Mouse (Mus musculus) left cerebral cortex, postnatal 4 days (tissue): ENCODE results near the gene Amer3. TPM values are rescaled to one million over a fixed set of nuclear protein-coding genes. Genes with fewer than 3 reads are reported as not detected.
"Not testable (repeated sequence)": the region's sequence is repeated elsewhere in the genome, so short reads cannot be mapped to it uniquely, and the experiment has no call there.

Experiments used
- DNase-seq: peaks from one replicate; pipeline ENCODE4 v3.0.0-alpha.2; 2022
- intact Hi-C: fragments of 180-260 bp; cut with DNase I; formaldehyde crosslinking; loops from one replicate; pipeline ENCODE4 v1.15.1; 2025
- total RNA-seq, 2 experiments: library from RNA; stranded (reverse); gene quantifications; 2 replicates each; pipeline ENCODE4 v1.2.3; 2021

Gene Amer3
- 10 to 100 TPM; 45.0 to 47.4 TPM for total RNA-seq

GRCm38 (mm10) chr1:34578851-34579781 lies at the start of gene Amer3:
Gene Amer3 (plus strand): TSS chr1:34579657.
- intact Hi-C loops, result no loop called here
- peak; percentile 75 for DNase-seq

GRCm38 (mm10) chr1:34534574-34534973 lies 44.9 kb upstream of the Amer3 start:
- intact Hi-C loops, DNase-seq: not testable (repeated sequence)

- DNase-seq, intact Hi-C loops: not testable (repeated sequence)
Measured at GRCm38 (mm10) chr1:34535043-34535698, 44.3 kb upstream of the Amer3 start, which contains the start of gene Cfc1. Gene Cfc1 (plus strand): TSS chr1:34535648.

- DNase-seq, result no peak
- intact Hi-C loops, result no loop called here
Measured at GRCm38 (mm10) chr1:34536291-34536766, 43.1 kb upstream of the Amer3 start.

- intact Hi-C loops, result no loop called here
- no peak for DNase-seq
Measured at GRCm38 (mm10) chr1:34536767-34537485, 42.5 kb upstream of the Amer3 start.

GRCm38 (mm10) chr1:34547074-34547473 lies 32.4 kb upstream of the Amer3 start:
- no peak for DNase-seq
- intact Hi-C loops, result no loop called here

GRCm38 (mm10) chr1:34553690-34554089 lies 25.8 kb upstream of the Amer3 start:
- intact Hi-C loops, result no loop called here
- DNase-seq, result no peak

GRCm38 (mm10) chr1:34554275-34554674 lies 25.2 kb upstream of the Amer3 start:
- intact Hi-C loops, result no loop called here
- no peak for DNase-seq

- intact Hi-C loops, result no loop called here
- DNase-seq, result no peak
Measured at GRCm38 (mm10) chr1:34560843-34561242, 18.6 kb upstream of the Amer3 start, which contains the start of gene Prss40. Gene Prss40 (minus strand): TSS chr1:34560943.

GRCm38 (mm10) chr1:34564383-34565045 lies 14.9 kb upstream of the Amer3 start:
- no peak for DNase-seq
- intact Hi-C loops, result no loop called here

- intact Hi-C loops, result no loop called here
- DNase-seq, result no peak
Measured at GRCm38 (mm10) chr1:34568120-34568519, 11.3 kb upstream of the Amer3 start.

GRCm38 (mm10) chr1:34569876-34570275 lies 9.6 kb upstream of the Amer3 start:
- no peak for DNase-seq
- intact Hi-C loops, result no loop called here

- no peak for DNase-seq
Measured at GRCm38 (mm10) chr1:34571431-34571830, 8.0 kb upstream of the Amer3 start.

GRCm38 (mm10) chr1:34573221-34573620 lies 6.2 kb upstream of the Amer3 start:
- intact Hi-C loops, result no loop called here
- DNase-seq, result no peak

More at GRCm38 (mm10) chr1:34571431-34571830, 8.0 kb upstream of the Amer3 start:
- intact Hi-C loops, result no loop called here

- intact Hi-C loops, result no loop called here
- peak; percentile 34 for DNase-seq
Measured at GRCm38 (mm10) chr1:34579782-34580356, 412 bp downstream of the Amer3 start.

- no peak for DNase-seq
- intact Hi-C loops, result no loop called here
Measured at GRCm38 (mm10) chr1:34582218-34582617, 2.8 kb downstream of the Amer3 start.

GRCm38 (mm10) chr1:34583821-34584263 lies 4.4 kb downstream of the Amer3 start:
- intact Hi-C loops, result no loop called here

GRCm38 (mm10) chr1:34584736-34585135 lies 5.3 kb downstream of the Amer3 start:
- intact Hi-C loops, result no loop called here
- DNase-seq, result peak; percentile 40

More at GRCm38 (mm10) chr1:34583821-34584263, 4.4 kb downstream of the Amer3 start:
- DNase-seq, result peak; percentile 98

- DNase-seq, result no peak
- intact Hi-C loops, result no loop called here
Measured at GRCm38 (mm10) chr1:34587298-34588096, 8.0 kb downstream of the Amer3 start.
